Mouse (Mus musculus) bone marrow macrophage, adult 2 months (primary cell): Measurements from ENCODE around the gene Cog7.

Experiments
- CTCF ChIP-seq: IDR thresholded peaks from 2 replicates; pipeline ENCODE4 v1.5.1; 2012; ENCODE audit warnings: low read depth, mild to moderate bottlenecking, low read length, moderate library complexity
- POLR2A ChIP-seq: IDR thresholded peaks from 2 replicates; pipeline ENCODE4 v1.6.1; 2012; ENCODE audit warnings: mild to moderate bottlenecking, low read depth, low read length, borderline replicate concordance

- no peak for TF ChIP-seq CTCF
- TF ChIP-seq POLR2A, result no peak
These were observed 144.7 kb downstream of the Cog7 start for GRCm38 (mm10) chr7:121836827-121837226.
